In the genomic region with DNA sequence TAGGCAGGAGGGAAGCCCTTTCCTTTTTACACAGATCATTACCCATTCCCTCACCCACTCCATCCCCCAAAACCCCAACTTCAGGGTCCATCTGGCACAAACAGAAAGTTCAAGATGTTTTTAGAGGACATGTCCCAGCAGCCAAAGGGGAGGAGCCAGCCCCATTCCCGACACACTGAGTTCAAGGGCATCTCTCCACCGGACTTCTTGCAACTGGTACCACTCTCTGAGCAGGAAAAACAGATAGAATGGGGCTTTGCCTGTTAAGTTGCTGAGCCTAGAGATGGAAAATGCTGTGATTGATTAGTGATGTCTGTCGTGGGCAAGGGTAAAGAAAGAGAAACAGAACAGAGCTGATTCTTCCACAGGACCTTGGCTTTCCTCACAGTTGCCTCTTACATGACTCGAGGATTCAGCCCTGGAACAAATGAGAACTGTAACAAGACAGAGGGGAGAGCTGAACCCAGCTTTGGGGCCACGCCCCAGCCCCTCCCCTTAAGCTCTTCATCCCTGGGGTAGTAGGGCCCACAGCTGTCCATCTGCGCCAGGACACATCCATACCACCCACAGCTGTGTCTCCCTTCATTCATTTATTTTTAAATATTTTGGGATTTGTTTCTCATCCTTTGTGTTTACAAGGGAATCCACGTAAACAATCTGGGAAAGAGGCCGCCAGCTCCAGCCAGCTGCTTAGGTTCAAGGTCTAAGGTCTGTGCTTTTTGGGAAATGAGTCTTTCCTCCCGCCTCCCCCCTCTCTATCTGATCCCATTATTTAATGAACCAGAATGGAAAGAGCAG, we compare ENCODE assay signal across 17 mouse cellular contexts. TPM values are rescaled to one million over a fixed set of nuclear protein-coding genes. Genes with fewer than 3 reads are reported as not detected.
DNase-seq lines count a peak whose midpoint lies in the region; ATAC-seq lines count a peak whose summit lies in the region.
"Had no signal": no experiment of that assay in that cellular context is flagged by ENCODE, and none has a peak within 500 bp of the region (broad histone marks: within the 10 kb centered on the region; RNA-seq: fewer than 3 reads in every experiment).

No protein-coding gene starts in this region.

- 76% methylated on average over 9 of the region's 9 CpGs for WGBS in midbrain, embryonic 11.5 days
- WGBS in midbrain, embryonic 14.5 days = 77% methylated on average over 9 of the region's 9 CpGs
- 44% methylated on average over 9 of the region's 9 CpGs for WGBS in lung, embryonic 15.5 days
- 60% methylated on average over 9 of the region's 9 CpGs for WGBS in stomach, embryonic 15.5 days
- 84% methylated on average over 9 of the region's 9 CpGs for WGBS in forebrain, embryonic 11.5 days

- H3K9ac ChIP-seq in midbrain, embryonic 11.5 days (ENCODE audit: low read length) = no peak overlapping the region
- H3K9ac ChIP-seq in midbrain, embryonic 14.5 days (replicated peaks; ENCODE audit: low read length) = no peak overlapping the region
- H3K9ac ChIP-seq in lung, embryonic 15.5 days = no peak overlapping the region
- H3K9ac ChIP-seq in stomach, embryonic 15.5 days = no peak overlapping the region
- no peak overlapping the region for H3K9ac ChIP-seq in forebrain, embryonic 11.5 days (ENCODE audit: low read length)
- H3K9ac ChIP-seq: liver, embryonic 12.5 days; midbrain, embryonic 15.5 days had no signal

- no peak overlapping the region for H3K4me2 ChIP-seq in midbrain, embryonic 11.5 days
- H3K4me2 ChIP-seq in midbrain, embryonic 14.5 days (ENCODE audit: low read length) = no peak overlapping the region
- H3K4me2 ChIP-seq in lung, embryonic 15.5 days = no peak overlapping the region
- no peak overlapping the region for H3K4me2 ChIP-seq in stomach, embryonic 15.5 days
- no peak overlapping the region for H3K4me2 ChIP-seq in forebrain, embryonic 11.5 days (ENCODE audit: low read depth, low read length, severe bottlenecking)
- H3K4me2 ChIP-seq: liver, embryonic 12.5 days; midbrain, embryonic 15.5 days had no signal

- H3K4me3 ChIP-seq in midbrain, embryonic 11.5 days (ENCODE audit: low read depth, low read length) = no peak overlapping the region
- H3K4me3 ChIP-seq in midbrain, embryonic 14.5 days (replicated peaks; ENCODE audit: low read depth, low read length) = no peak overlapping the region
- H3K4me3 ChIP-seq in lung, embryonic 15.5 days = no peak overlapping the region
- no peak overlapping the region for H3K4me3 ChIP-seq in stomach, embryonic 15.5 days (replicated peaks)
- H3K4me3 ChIP-seq in forebrain, embryonic 11.5 days (ENCODE audit: low read depth, low read length) = no peak overlapping the region
- H3K4me3 ChIP-seq: hindbrain, embryonic 10.5 days; liver, embryonic 12.5 days; midbrain, embryonic 15.5 days had no signal

- no peaks in the 10 kb centered on the region for H3K27me3 ChIP-seq in midbrain, embryonic 11.5 days (ENCODE audit: control insufficient read depth, insufficient read depth, low read length)
- no peaks in the 10 kb centered on the region for H3K27me3 ChIP-seq in midbrain, embryonic 14.5 days (ENCODE audit: control insufficient read depth, insufficient read depth, low read length)
- H3K27me3 ChIP-seq in lung, embryonic 15.5 days = no peaks in the 10 kb centered on the region
- no peaks in the 10 kb centered on the region for H3K27me3 ChIP-seq in stomach, embryonic 15.5 days (replicated peaks)
- H3K27me3 ChIP-seq in forebrain, embryonic 11.5 days (ENCODE audit: control insufficient read depth, insufficient read depth, low read length) = no peaks in the 10 kb centered on the region
- H3K27me3 ChIP-seq: liver, embryonic 12.5 days; midbrain, embryonic 15.5 days had no signal

- H3K9me3 ChIP-seq in midbrain, embryonic 11.5 days (ENCODE audit: control insufficient read depth, low read length) = peaks cover 5% of the 10 kb centered on the region; the same call in 1 of the 2 replicates
- H3K9me3 ChIP-seq in midbrain, embryonic 14.5 days (ENCODE audit: control insufficient read depth, low read length) = peaks cover 7% of the 10 kb centered on the region; the same call in 1 of the 2 replicates
- H3K9me3 ChIP-seq in lung, embryonic 15.5 days = 0 out of 2 replicates have a peak, but pooled peaks cover 4% of the 10 kb centered on the region
- H3K9me3 ChIP-seq in stomach, embryonic 15.5 days = no peaks in the 10 kb centered on the region
- no peaks in the 10 kb centered on the region; the same call in 1 of the 2 replicates for H3K9me3 ChIP-seq in forebrain, embryonic 11.5 days (ENCODE audit: control insufficient read depth, low read length)
- H3K9me3 ChIP-seq: midbrain, embryonic 15.5 days had no signal

- H3K4me1 ChIP-seq in midbrain, embryonic 11.5 days (ENCODE audit: control insufficient read depth, insufficient read depth, low read length) = no peaks in the 10 kb centered on the region
- H3K4me1 ChIP-seq in midbrain, embryonic 14.5 days (ENCODE audit: control insufficient read depth, insufficient read depth, low read length) = no peaks in the 10 kb centered on the region
- H3K4me1 ChIP-seq in lung, embryonic 15.5 days = peaks cover 10% of the 10 kb centered on the region
- no peaks in the 10 kb centered on the region for H3K4me1 ChIP-seq in stomach, embryonic 15.5 days
- no peaks in the 10 kb centered on the region for H3K4me1 ChIP-seq in forebrain, embryonic 11.5 days (replicated peaks; ENCODE audit: control insufficient read depth, insufficient read depth, low read length)
- H3K4me1 ChIP-seq: liver, embryonic 12.5 days; midbrain, embryonic 15.5 days had no signal

- H3K27ac ChIP-seq in midbrain, embryonic 11.5 days (ENCODE audit: low read depth, low read length) = no peak overlapping the region
- H3K27ac ChIP-seq in midbrain, embryonic 14.5 days (replicated peaks; ENCODE audit: low read depth, low read length) = no peak overlapping the region
- peak overlapping the region; percentile 30; the same call in 1 of the 2 replicates for H3K27ac ChIP-seq in lung, embryonic 15.5 days
- H3K27ac ChIP-seq in stomach, embryonic 15.5 days = no peak overlapping the region
- H3K27ac ChIP-seq in forebrain, embryonic 11.5 days (ENCODE audit: low read depth, low read length) = no peak overlapping the region
- H3K27ac ChIP-seq: hindbrain, embryonic 10.5 days; liver, embryonic 12.5 days; midbrain, embryonic 15.5 days had no signal

- no peak for ATAC-seq in midbrain, embryonic 11.5 days (ENCODE audit: low FRiP score)
- ATAC-seq in midbrain, embryonic 14.5 days (ENCODE audit: low FRiP score, low TSS enrichment) = no peak
- ATAC-seq in lung, embryonic 15.5 days (ENCODE audit: borderline replicate concordance, extremely low read depth, low FRiP score, low TSS enrichment) = peak; percentile 76; the same call in 1 of the 2 replicates
- peak; percentile 59; the same call in 1 of the 2 replicates for ATAC-seq in stomach, embryonic 15.5 days (ENCODE audit: insufficient read depth, low FRiP score, low read depth)
- no peak for ATAC-seq in forebrain, embryonic 11.5 days (replicated peaks; ENCODE audit: low FRiP score)
- ATAC-seq: liver, embryonic 12.5 days; midbrain, embryonic 15.5 days had no signal

- peak; percentile 77 for DNase-seq in midbrain, embryonic 11.5 days (ENCODE audit: low spot score, missing footprints)
- no peak for DNase-seq in midbrain, embryonic 14.5 days
- DNase-seq in adrenal gland, postnatal 36 days = no peak
- no peak for DNase-seq in spleen, postnatal 14 days (ENCODE audit: low spot score in 2 of 2)
- no peak for DNase-seq in forebrain, embryonic 11.5 days (ENCODE audit: low spot score)
- DNase-seq: adrenal gland, postnatal 10 days; cerebellum, adult 11-12 months; cerebellum, postnatal 25 days; gastrocnemius, postnatal 14 days; left cerebral cortex, postnatal 4 days; retina, postnatal 1 day had no signal

- H3K36me3 ChIP-seq in midbrain, embryonic 11.5 days (ENCODE audit: control insufficient read depth, insufficient read depth, low read length) = no peaks in the 10 kb centered on the region
- H3K36me3 ChIP-seq in midbrain, embryonic 14.5 days (ENCODE audit: control insufficient read depth, insufficient read depth, low read length) = no peaks in the 10 kb centered on the region
- no peaks in the 10 kb centered on the region for H3K36me3 ChIP-seq in lung, embryonic 15.5 days
- no peaks in the 10 kb centered on the region for H3K36me3 ChIP-seq in stomach, embryonic 15.5 days
- H3K36me3 ChIP-seq in forebrain, embryonic 11.5 days (ENCODE audit: control insufficient read depth, insufficient read depth, low read length) = no peaks in the 10 kb centered on the region
- H3K36me3 ChIP-seq: hindbrain, embryonic 10.5 days; liver, embryonic 12.5 days; midbrain, embryonic 15.5 days had no signal

RNA-seq across cellular contexts. Expression of gene Col13a1, which starts 58.7 kb away (rescaled TPM):
- polyA plus RNA-seq in midbrain, embryonic 11.5 days (2014; fragmentation: Nextera tagmentation; extraction: Ambion mirVana) = 2.1 and 2.7 TPM in 2 replicates
- 0.12 and 1.5 TPM in 2 replicates for polyA plus RNA-seq in midbrain, embryonic 14.5 days (2014; fragmentation: Nextera tagmentation; extraction: Ambion mirVana)
- polyA plus RNA-seq in lung, embryonic 15.5 days (2015; fragmentation: Nextera tagmentation; extraction: Ambion mirVana) = 32.3 and 32.6 TPM in 2 replicates
- polyA plus RNA-seq in stomach, embryonic 15.5 days (2015; fragmentation: Nextera tagmentation; extraction: Ambion mirVana) = 6.8 TPM in 2 replicates
- total RNA-seq in adrenal gland, postnatal 36 days (2021) = 10 to 100 TPM in 1 of 2 experiments, 1 to 10 TPM in 1; 5.3 to 11.1 TPM
- polyA plus RNA-seq in forebrain, embryonic 11.5 days (2014; fragmentation: Nextera tagmentation; extraction: Ambion mirVana) = 1.1 and 1.2 TPM in 2 replicates
- total RNA-seq: megakaryocyte progenitor cell, adult 5-6 weeks had no signal

Comparison
In these comparisons a context has a peak if more than half of its experiments do, and no peak if none do; other contexts are left out.
1. ATAC-seq: peak in lung, embryonic 15.5 days (single experiment) and stomach, embryonic 15.5 days (single experiment); none in midbrain, embryonic 11.5 days (single experiment), midbrain, embryonic 14.5 days (single experiment) and forebrain, embryonic 11.5 days (single experiment).